Comparison of ENCODE assay signal across 26 mouse cellular contexts in the genomic region with DNA sequence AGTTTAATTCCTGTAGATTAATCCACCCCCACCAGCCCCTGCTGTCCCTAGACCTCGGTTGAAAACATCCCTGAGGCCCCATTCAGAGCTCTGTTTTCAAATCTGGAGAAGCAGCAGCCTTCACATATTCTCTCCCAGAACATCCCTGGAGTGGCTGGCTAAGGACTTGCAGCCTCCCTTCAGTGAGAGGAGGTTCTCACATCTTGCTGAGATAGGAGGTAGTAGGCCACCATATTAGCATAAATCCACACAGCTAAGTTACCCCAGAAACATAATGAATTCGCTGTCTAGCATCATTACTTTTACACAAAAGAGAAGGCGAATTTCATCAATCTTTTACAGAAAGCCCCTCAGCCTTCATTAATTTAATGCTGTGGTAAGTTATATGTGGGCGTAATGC. TPM values are rescaled to one million over a fixed set of nuclear protein-coding genes. Genes with fewer than 3 reads are reported as not detected.
DNase-seq lines count a peak whose midpoint lies in the region; ATAC-seq lines count a peak whose summit lies in the region.
"Had no signal": no experiment of that assay in that cellular context is flagged by ENCODE, and none has a peak within 500 bp of the region (broad histone marks: within the 10 kb centered on the region; RNA-seq: fewer than 3 reads in every experiment).

No protein-coding gene starts in this region.

- no peaks in the 10 kb centered on the region for H3K36me3 ChIP-seq in forebrain, embryonic 13.5 days (ENCODE audit: poor library complexity, severe bottlenecking)
- H3K36me3 ChIP-seq in forebrain, embryonic 10.5 days (replicated peaks): no peaks in the 10 kb centered on the region
- no peaks in the 10 kb centered on the region for H3K36me3 ChIP-seq in hindbrain, embryonic 11.5 days (ENCODE audit: control insufficient read depth, insufficient read depth, low read length)
- H3K36me3 ChIP-seq in hindbrain, embryonic 16.5 days (ENCODE audit: control insufficient read depth, insufficient read depth, low read length): no peaks in the 10 kb centered on the region
- H3K36me3 ChIP-seq in neural tube, embryonic 11.5 days (ENCODE audit: control insufficient read depth, insufficient read depth, low read length): no peaks in the 10 kb centered on the region
- H3K36me3 ChIP-seq: embryonic facial prominence, embryonic 10.5 days; embryonic facial prominence, embryonic 12.5 days; forebrain, embryonic 12.5 days; forebrain, embryonic 15.5 days; G1E had no signal

- WGBS in forebrain, embryonic 13.5 days: 59% methylated on average over 4 of the region's 4 CpGs
- WGBS in forebrain, embryonic 10.5 days: 79% methylated on average over 4 of the region's 4 CpGs
- WGBS in hindbrain, embryonic 11.5 days: 69% methylated on average over 4 of the region's 4 CpGs
- 47% methylated on average over 4 of the region's 4 CpGs for WGBS in hindbrain, embryonic 16.5 days
- WGBS in neural tube, embryonic 11.5 days: 65% methylated on average over 4 of the region's 4 CpGs

- no peaks in the 10 kb centered on the region for H3K27me3 ChIP-seq in forebrain, embryonic 13.5 days
- H3K27me3 ChIP-seq in forebrain, embryonic 10.5 days (ENCODE audit: poor library complexity, severe bottlenecking): peaks cover 4% of the 10 kb centered on the region; the same call in 1 of the 2 replicates
- H3K27me3 ChIP-seq in hindbrain, embryonic 11.5 days (ENCODE audit: control insufficient read depth, insufficient read depth, low read length): no peaks in the 10 kb centered on the region
- no peaks in the 10 kb centered on the region for H3K27me3 ChIP-seq in hindbrain, embryonic 16.5 days (replicated peaks; ENCODE audit: control insufficient read depth, insufficient read depth, low read length)
- no peaks in the 10 kb centered on the region for H3K27me3 ChIP-seq in neural tube, embryonic 11.5 days (ENCODE audit: control insufficient read depth, insufficient read depth, low read length)
- H3K27me3 ChIP-seq: CH12.LX; embryonic facial prominence, embryonic 12.5 days; forebrain, embryonic 12.5 days; forebrain, embryonic 15.5 days; Patski had no signal

- H3K27ac ChIP-seq in forebrain, embryonic 13.5 days: no peak overlapping the region
- H3K27ac ChIP-seq in forebrain, embryonic 10.5 days: no peak overlapping the region
- no peak overlapping the region for H3K27ac ChIP-seq in hindbrain, embryonic 11.5 days (ENCODE audit: low read depth, low read length)
- H3K27ac ChIP-seq in hindbrain, embryonic 16.5 days (ENCODE audit: low read depth, low read length): no peak overlapping the region
- H3K27ac ChIP-seq in neural tube, embryonic 11.5 days (ENCODE audit: low read depth, low read length): no peak overlapping the region
- H3K27ac ChIP-seq: embryonic facial prominence, embryonic 10.5 days; embryonic facial prominence, embryonic 12.5 days; forebrain, embryonic 12.5 days; forebrain, embryonic 15.5 days had no signal

- H3K9ac ChIP-seq in forebrain, embryonic 13.5 days: no peak overlapping the region
- no peak overlapping the region for H3K9ac ChIP-seq in hindbrain, embryonic 11.5 days (ENCODE audit: low read depth, low read length)
- no peak overlapping the region for H3K9ac ChIP-seq in hindbrain, embryonic 16.5 days (ENCODE audit: low read depth, low read length)
- no peak overlapping the region for H3K9ac ChIP-seq in neural tube, embryonic 11.5 days (ENCODE audit: low read length)
- H3K9ac ChIP-seq: embryonic facial prominence, embryonic 12.5 days; forebrain, embryonic 12.5 days; forebrain, embryonic 15.5 days had no signal

- H3K4me1 ChIP-seq in forebrain, embryonic 13.5 days: peaks cover 18% of the 10 kb centered on the region
- H3K4me1 ChIP-seq in forebrain, embryonic 10.5 days: peaks cover 22% of the 10 kb centered on the region
- H3K4me1 ChIP-seq in hindbrain, embryonic 11.5 days (replicated peaks; ENCODE audit: control insufficient read depth, insufficient read depth, low read length): peaks cover 8% of the 10 kb centered on the region; the same call in 1 of the 2 replicates
- H3K4me1 ChIP-seq in hindbrain, embryonic 16.5 days (ENCODE audit: control insufficient read depth, insufficient read depth, low read depth, low read length): peaks cover 8% of the 10 kb centered on the region
- H3K4me1 ChIP-seq in neural tube, embryonic 11.5 days (ENCODE audit: control insufficient read depth, insufficient read depth, low read length): peaks cover 12% of the 10 kb centered on the region

- H3K9me3 ChIP-seq in forebrain, embryonic 13.5 days (replicated peaks): no peaks in the 10 kb centered on the region
- no peaks in the 10 kb centered on the region for H3K9me3 ChIP-seq in forebrain, embryonic 10.5 days
- no peaks in the 10 kb centered on the region for H3K9me3 ChIP-seq in hindbrain, embryonic 11.5 days (ENCODE audit: control insufficient read depth, low read length)
- H3K9me3 ChIP-seq in hindbrain, embryonic 16.5 days (ENCODE audit: control insufficient read depth, low read length): no peaks in the 10 kb centered on the region
- H3K9me3 ChIP-seq in neural tube, embryonic 11.5 days (ENCODE audit: control insufficient read depth, low read length): no peaks in the 10 kb centered on the region
- H3K9me3 ChIP-seq: embryonic facial prominence, embryonic 10.5 days; embryonic facial prominence, embryonic 12.5 days; forebrain, embryonic 12.5 days; forebrain, embryonic 15.5 days had no signal

- no peak overlapping the region for H3K4me2 ChIP-seq in forebrain, embryonic 13.5 days
- H3K4me2 ChIP-seq in hindbrain, embryonic 11.5 days (replicated peaks; ENCODE audit: low read depth, low read length): no peak overlapping the region
- no peak overlapping the region for H3K4me2 ChIP-seq in hindbrain, embryonic 16.5 days (ENCODE audit: low read length)
- no peak overlapping the region for H3K4me2 ChIP-seq in neural tube, embryonic 11.5 days (ENCODE audit: low read depth)
- H3K4me2 ChIP-seq: forebrain, embryonic 12.5 days had no signal

- peak; percentile 22; the same call in 1 of the 2 replicates for ATAC-seq in forebrain, embryonic 13.5 days
- ATAC-seq in hindbrain, embryonic 11.5 days (ENCODE audit: low FRiP score): 0 out of 2 replicates have a peak, but pooled peaks have one; percentile 25
- ATAC-seq in hindbrain, embryonic 16.5 days: no peak
- ATAC-seq in neural tube, embryonic 11.5 days (ENCODE audit: insufficient read depth, low FRiP score, low TSS enrichment): peak; percentile 13; the same call in 1 of the 2 replicates
- ATAC-seq: activated CD4-positive, CD25-positive, alpha-beta regulatory T cell, adult 4 months; CD4-positive, CD25-positive, alpha-beta regulatory T cell, adult 4 months; Patski had no signal

- H3K4me3 ChIP-seq in forebrain, embryonic 13.5 days: no peak overlapping the region
- no peak overlapping the region for H3K4me3 ChIP-seq in forebrain, embryonic 10.5 days
- no peak overlapping the region for H3K4me3 ChIP-seq in hindbrain, embryonic 11.5 days (ENCODE audit: low read depth, low read length)
- H3K4me3 ChIP-seq in hindbrain, embryonic 16.5 days (ENCODE audit: low read length): no peak overlapping the region
- H3K4me3 ChIP-seq in neural tube, embryonic 11.5 days (ENCODE audit: low read depth, low read length): no peak overlapping the region
- H3K4me3 ChIP-seq: embryonic facial prominence, embryonic 12.5 days; forebrain, embryonic 12.5 days had no signal

- DNase-seq in forebrain, embryonic 10.5 days (ENCODE audit: extremely low spot score, low spot score): no peak
- no peak for DNase-seq in hindbrain, embryonic 11.5 days (ENCODE audit: low spot score)
- DNase-seq in neural tube, embryonic 11.5 days (ENCODE audit: low spot score): no peak
- no peak for DNase-seq in neural tube, embryonic 10.5 days (ENCODE audit: extremely low spot score, low spot score)
- peak; percentile 2 for DNase-seq in right cerebral cortex, adult 18-20 months
- no peak for DNase-seq in right cerebral cortex, postnatal 10 days (ENCODE audit: low spot score in 2 of 2)
- DNase-seq: adrenal gland, adult 8-10 months; adrenal gland, postnatal 36 days; B cell, adult 2 months; cerebellum, adult 11-12 months; cerebellum, adult 2 months; cerebellum, adult 9-10 months; cerebellum, postnatal 10 days had no signal

RNA-seq across cellular contexts. Expression of a gene that starts 47.2 kb away (rescaled TPM):
- 0.08 and 0.09 TPM in 2 replicates for polyA plus RNA-seq in forebrain, embryonic 13.5 days (2015; fragmentation: Nextera tagmentation; extraction: Ambion mirVana)
- polyA plus RNA-seq in forebrain, embryonic 10.5 days (2016; fragmentation: Nextera tagmentation; extraction: Ambion mirVana): not detected in 2 replicates
- not detected in 2 replicates for polyA plus RNA-seq in hindbrain, embryonic 11.5 days (2014; fragmentation: Nextera tagmentation; extraction: Ambion mirVana)
- polyA plus RNA-seq in hindbrain, embryonic 16.5 days (2015; fragmentation: Nextera tagmentation; extraction: Ambion mirVana): not detected in 2 replicates
- not detected in 2 replicates for polyA plus RNA-seq in neural tube, embryonic 11.5 days (2014; fragmentation: Nextera tagmentation; extraction: Ambion mirVana)
- polyA plus RNA-seq: activated CD4-positive, CD25-positive, alpha-beta regulatory T cell, adult 4 months; CD4-positive, CD25-positive, alpha-beta regulatory T cell, adult 4 months; cerebellum, adult 2 months; cortical plate, adult 2 months; embryonic facial prominence, embryonic 10.5 days; embryonic facial prominence, embryonic 14.5 days; forebrain, embryonic 15.5 days; G1E; Patski had no signal
